Mouse (Mus musculus): ENCODE results near the gene Mok. TPM values are rescaled to one million over a fixed set of nuclear protein-coding genes. Genes with fewer than 3 reads are reported as not detected.

Mok gene
- polyA plus RNA-seq, 1 experiment from 2014 or later, result 6.2 TPM

DNA sequence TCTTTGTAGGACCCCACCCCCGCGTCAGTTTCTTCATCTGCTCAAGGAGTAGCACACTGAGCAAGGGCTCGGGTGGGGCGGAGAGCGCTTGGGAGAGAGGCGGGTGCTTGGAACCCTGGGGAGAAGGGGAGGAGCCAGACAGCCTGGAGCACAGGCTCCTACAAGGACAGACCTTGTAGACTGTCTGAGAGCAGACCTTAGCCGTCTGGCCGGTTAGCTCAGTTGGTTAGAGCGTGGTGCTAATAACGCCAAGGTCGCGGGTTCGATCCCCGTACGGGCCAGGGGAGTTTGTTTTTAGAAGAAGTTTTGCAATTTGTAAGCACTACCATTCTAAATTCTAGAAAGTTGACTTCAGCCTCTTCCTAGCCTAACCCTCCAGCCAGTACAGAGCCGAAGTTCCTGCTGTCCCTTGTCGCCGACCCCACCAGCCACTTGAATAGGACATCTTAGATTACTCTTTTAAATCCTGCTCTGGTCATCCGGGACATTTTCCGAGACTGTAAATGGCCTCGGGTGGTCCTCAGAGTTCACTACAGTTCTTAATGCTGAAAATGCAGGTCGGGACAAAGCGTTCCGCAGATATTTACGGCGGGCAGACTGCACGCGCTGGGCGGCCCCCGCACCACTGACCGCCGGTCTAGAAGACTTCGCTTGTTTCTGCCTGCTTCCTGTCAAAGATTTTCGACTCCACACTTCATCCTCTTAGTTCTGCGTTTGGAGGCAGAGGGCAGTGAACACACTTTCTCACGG lies 4.6 kb upstream of the Mok start:
- no peaks in the 10 kb centered on the region for H3K9me3 ChIP-seq (replicated peaks)
- peak overlapping the region; percentile 89 for H3K4me2 ChIP-seq
- H3K27ac ChIP-seq, result peak overlapping the region; percentile 89
- peak overlapping the region; percentile 54 for H3K9ac ChIP-seq
- under 1% methylated on average over 36 of the region's 36 CpGs for WGBS
- peak; percentile 94 for ATAC-seq (replicated peaks; ENCODE audit: low FRiP score)
- no peaks in the 10 kb centered on the region for H3K27me3 ChIP-seq
- H3K36me3 ChIP-seq, result no peaks in the 10 kb centered on the region
- H3K4me1 ChIP-seq, result peaks cover 18% of the 10 kb centered on the region
- H3K4me3 ChIP-seq (replicated peaks), result peak overlapping the region; percentile 59

GRCm38 (mm10) chr12:110844227-110845130 lies 3.7 kb upstream of the Mok start:
- H3K4me3 ChIP-seq (replicated peaks), result peak overlapping the region; percentile 59
- peak overlapping the region; percentile 89 for H3K27ac ChIP-seq
- peak overlapping the region; percentile 54 for H3K9ac ChIP-seq
- H3K36me3 ChIP-seq, result no peaks in the 10 kb centered on the region
- peak overlapping the region; percentile 89 for H3K4me2 ChIP-seq
- ATAC-seq (replicated peaks; ENCODE audit: low FRiP score), result peak; percentile 26
- H3K27me3 ChIP-seq, result no peaks in the 10 kb centered on the region
- H3K9me3 ChIP-seq (replicated peaks), result no peaks in the 10 kb centered on the region
- H3K4me1 ChIP-seq, result peaks cover 26% of the 10 kb centered on the region
- under 1% methylated on average over 42 of the region's 42 CpGs for WGBS

DNA sequence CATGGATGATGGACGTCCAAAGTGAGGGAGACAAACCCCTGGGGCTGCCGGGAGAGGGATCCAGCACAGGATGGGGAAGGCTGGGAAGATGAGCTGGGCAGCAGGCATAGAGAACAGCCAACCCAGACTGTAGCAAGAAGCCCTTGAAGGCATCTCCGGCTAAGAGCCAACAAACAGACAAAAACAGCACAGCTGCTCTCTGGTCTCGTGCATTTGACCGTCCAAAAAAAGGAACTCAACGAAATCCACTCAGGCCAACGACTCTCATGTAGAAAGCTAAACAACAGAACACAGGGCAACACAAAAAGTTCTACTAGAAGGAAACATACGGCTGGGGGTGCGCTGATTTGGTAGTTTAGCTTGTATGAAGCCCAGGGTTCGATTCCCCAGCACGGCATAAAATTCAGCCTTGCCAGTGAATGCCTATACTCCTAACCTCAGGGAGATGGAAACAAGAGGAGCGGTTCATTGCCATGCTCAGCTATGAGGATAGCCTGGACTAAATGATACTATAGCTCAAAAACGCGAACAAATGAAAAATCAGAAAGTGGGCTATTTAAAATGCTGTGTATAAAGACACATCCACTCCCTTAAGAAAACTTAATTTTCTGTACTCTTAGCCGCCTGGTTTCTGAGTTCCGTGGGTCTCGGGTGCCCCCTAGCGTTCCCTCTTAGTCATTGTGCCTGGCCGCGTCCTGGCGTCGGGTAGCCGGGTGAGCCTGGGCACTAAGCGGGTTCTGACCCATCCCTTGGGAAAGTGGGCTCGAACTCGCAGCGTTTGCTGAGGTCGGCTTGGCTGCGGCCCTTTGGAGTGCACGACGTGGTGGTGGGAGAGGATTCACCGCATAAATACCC lies 2.7 kb upstream of the Mok start:
- no peak overlapping the region for H3K27ac ChIP-seq
- whole genome bisulfite sequencing, result 19% methylated on average over 32 of the region's 32 CpGs
- ATAC-seq (replicated peaks; ENCODE audit: low FRiP score), result no peak; the same call in 1 of the 2 replicates

GRCm38 (mm10) chr12:110841731-110842493 lies 1.2 kb upstream of the Mok start:
- ATAC-seq (replicated peaks; ENCODE audit: low FRiP score), result no peak
- no peaks in the 10 kb centered on the region for H3K27me3 ChIP-seq
- H3K4me2 ChIP-seq, result no peak overlapping the region
- H3K4me1 ChIP-seq, result peaks cover 29% of the 10 kb centered on the region
- no peaks in the 10 kb centered on the region for H3K36me3 ChIP-seq
- H3K27ac ChIP-seq, result no peak overlapping the region
- no peak overlapping the region for H3K9ac ChIP-seq
- H3K4me3 ChIP-seq (replicated peaks), result 0 out of 2 replicates have a peak overlapping the region, but pooled peaks have one; percentile 92
- no peaks in the 10 kb centered on the region for H3K9me3 ChIP-seq (replicated peaks)
- WGBS, result 70% methylated on average over 5 of the region's 5 CpGs

More for the DNA sequence above, 2.7 kb upstream of the Mok start:
- H3K36me3 ChIP-seq, result no peaks in the 10 kb centered on the region
- peak overlapping the region; percentile 89 for H3K4me2 ChIP-seq
- H3K4me3 ChIP-seq (replicated peaks), result peak overlapping the region; percentile 59
- H3K9ac ChIP-seq, result peak overlapping the region; percentile 54
- H3K27me3 ChIP-seq, result no peaks in the 10 kb centered on the region
- H3K9me3 ChIP-seq (replicated peaks), result no peaks in the 10 kb centered on the region
- H3K4me1 ChIP-seq, result peaks cover 26% of the 10 kb centered on the region

DNA sequence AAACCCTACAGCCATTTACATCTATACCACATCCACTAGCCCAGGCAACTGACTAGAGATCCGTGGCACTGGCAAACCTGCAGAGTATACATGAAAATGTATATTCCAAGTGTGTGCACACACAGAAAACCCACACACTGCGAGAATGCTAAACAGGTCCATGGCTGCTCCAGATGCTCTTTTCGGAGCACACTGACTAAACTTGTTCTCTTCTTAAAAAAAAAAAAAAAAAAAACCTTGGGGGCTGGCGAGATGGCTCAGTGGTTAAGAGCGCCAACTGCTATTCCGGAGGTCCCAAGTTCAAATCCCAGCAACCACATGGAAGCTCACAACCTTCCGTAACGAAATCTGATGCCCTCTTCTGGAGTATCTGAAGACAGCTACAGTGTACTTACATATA lies 2.9 kb downstream of the Mok start:
- no peaks in the 10 kb centered on the region for H3K27me3 ChIP-seq
- no peaks in the 10 kb centered on the region for H3K36me3 ChIP-seq
- ATAC-seq (replicated peaks; ENCODE audit: low FRiP score), result no peak
- WGBS, result 93% methylated on average over 8 of the region's 8 CpGs
- H3K4me2 ChIP-seq, result no peak overlapping the region
- H3K9me3 ChIP-seq (replicated peaks), result no peaks in the 10 kb centered on the region
- no peak overlapping the region for H3K9ac ChIP-seq
- no peak overlapping the region for H3K4me3 ChIP-seq (replicated peaks)
- peak overlapping the region; percentile 78; the same call in 1 of the 2 replicates for H3K27ac ChIP-seq
- peaks cover 19% of the 10 kb centered on the region for H3K4me1 ChIP-seq

DNA sequence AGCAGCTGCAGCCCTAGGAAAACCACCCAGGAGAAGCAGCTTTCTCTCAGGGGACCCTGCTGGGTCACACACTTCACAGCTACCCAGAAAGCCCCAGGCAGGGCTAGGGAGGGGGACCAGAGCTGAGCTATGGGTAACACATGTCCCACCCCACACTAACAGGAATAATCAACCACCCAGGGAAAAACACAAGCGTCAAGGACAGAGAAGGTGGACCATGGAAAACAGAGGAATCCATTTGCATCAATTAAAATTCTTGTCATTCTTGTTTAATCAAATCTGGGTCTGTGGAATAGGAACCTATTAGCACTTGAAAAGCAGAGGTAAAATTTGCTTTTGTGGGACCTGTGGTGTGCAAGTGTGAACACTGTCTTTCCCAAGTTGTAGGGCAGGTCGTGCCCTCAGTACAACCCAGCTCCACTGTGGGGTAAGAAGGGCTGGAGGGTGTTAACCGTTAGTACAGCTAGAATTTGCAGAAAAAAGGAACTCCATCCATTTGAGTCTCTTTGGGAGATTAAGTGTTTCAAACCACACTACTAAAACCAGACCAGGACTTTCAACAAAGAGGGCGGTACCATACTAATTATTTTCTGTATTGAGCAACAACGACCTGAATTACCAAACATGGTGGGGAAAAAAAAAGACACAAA lies 3.4 kb downstream of the Mok start:
- H3K4me2 ChIP-seq, result peak overlapping the region; percentile 17; the same call in 1 of the 2 replicates
- H3K27me3 ChIP-seq, result no peaks in the 10 kb centered on the region
- H3K9me3 ChIP-seq (replicated peaks), result no peaks in the 10 kb centered on the region
- no peaks in the 10 kb centered on the region for H3K36me3 ChIP-seq
- 40% methylated on average over 5 of the region's 5 CpGs for WGBS
- peaks cover 19% of the 10 kb centered on the region for H3K4me1 ChIP-seq
- peak overlapping the region; percentile 78 for H3K27ac ChIP-seq
- no peak overlapping the region for H3K9ac ChIP-seq
- no peak overlapping the region for H3K4me3 ChIP-seq (replicated peaks)
- no peak; the same call in 1 of the 2 replicates for ATAC-seq (replicated peaks; ENCODE audit: low FRiP score)

GRCm38 (mm10) chr12:110836729-110837128 lies 4.0 kb downstream of the Mok start:
- Histone ChIP-seq H3K27me3 (no peaks in the 10 kb centered on the region), H3K4me1 (peaks cover 19% of the 10 kb centered on the region), H3K36me3 (no peaks in the 10 kb centered on the region), H3K9me3 (replicated peaks) (no peaks in the 10 kb centered on the region), H3K9ac (no peak overlapping the region), H3K4me2 (peak overlapping the region; percentile 17; the same call in 1 of the 2 replicates), H3K27ac (peak overlapping the region; percentile 78), H3K4me3 (replicated peaks) (no peak overlapping the region)
- ATAC-seq (replicated peaks; ENCODE audit: low FRiP score), result no peak; the same call in 1 of the 2 replicates
- WGBS, result 30% methylated on average over 6 of the region's 6 CpGs

DNA sequence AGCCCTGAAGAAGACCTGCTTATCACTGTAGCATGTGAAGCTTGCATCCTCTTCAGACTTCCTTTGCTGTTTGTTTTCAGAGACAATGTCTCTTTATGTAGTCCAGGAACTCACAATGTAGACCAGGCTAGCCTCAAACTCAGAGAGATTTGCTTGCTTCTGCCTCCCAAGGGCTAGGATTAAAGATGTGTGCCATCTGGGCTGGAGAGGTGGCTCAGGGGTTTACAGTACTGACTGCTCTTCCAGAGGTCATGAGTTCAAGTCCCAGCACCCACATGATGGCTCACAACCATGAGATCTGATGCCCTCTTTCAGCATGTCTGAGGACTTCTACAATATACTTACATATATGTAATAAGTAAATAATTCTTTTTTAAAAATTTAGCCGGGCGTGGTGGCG lies 5.6 kb downstream of the Mok start:
- no peak for ATAC-seq (replicated peaks; ENCODE audit: low FRiP score)
- Histone ChIP-seq H3K9ac (no peak overlapping the region), H3K36me3 (no peaks in the 10 kb centered on the region), H3K4me1 (peaks cover 13% of the 10 kb centered on the region), H3K4me2 (no peak overlapping the region), H3K4me3 (replicated peaks) (no peak overlapping the region), H3K9me3 (replicated peaks) (no peaks in the 10 kb centered on the region), H3K27ac (no peak overlapping the region), H3K27me3 (no peaks in the 10 kb centered on the region)
- WGBS, result 92% methylated on average over 3 of the region's 3 CpGs

DNA sequence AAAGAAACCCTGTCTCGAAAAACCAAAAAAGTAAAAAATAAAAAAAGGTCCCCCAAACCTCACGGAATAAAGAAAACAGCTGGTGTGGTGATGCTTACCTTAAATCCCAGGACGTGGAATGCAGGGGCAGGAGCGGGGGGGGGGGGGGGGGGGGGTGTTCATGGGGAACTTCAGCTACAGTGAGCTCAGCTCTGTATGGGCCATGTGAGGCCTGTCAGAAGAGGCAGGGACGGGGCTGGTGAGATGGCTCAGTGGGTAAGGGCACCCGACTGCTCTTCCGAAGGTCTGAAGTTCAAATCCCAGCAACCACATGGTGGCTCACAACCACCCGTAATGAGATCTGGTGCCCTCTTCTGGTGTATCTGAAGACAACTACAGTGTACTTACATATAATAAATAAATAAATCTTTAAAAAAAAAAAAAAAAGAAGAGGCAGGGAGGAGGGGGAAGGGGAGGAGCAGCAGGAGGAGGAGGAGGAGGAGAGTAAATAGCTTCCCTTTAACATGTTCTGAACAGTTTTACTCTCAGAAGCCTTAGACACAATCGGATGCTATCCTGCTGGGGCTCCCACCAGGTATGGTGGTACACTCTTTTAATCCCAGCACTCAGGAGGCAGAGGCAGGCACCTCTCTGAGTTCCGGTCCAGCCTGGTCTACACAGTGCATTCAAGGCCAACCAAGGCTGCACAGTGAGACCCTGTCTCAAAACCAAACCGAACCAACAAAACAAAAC lies 10.3 kb downstream of the Mok start:
- no peaks in the 10 kb centered on the region for H3K4me1 ChIP-seq
- 88% methylated on average over 10 of the region's 11 CpGs for WGBS
- no peaks in the 10 kb centered on the region for H3K27me3 ChIP-seq
- no peak overlapping the region for H3K27ac ChIP-seq
- ATAC-seq (replicated peaks; ENCODE audit: low FRiP score), result no peak
- H3K4me2 ChIP-seq, result no peak overlapping the region
- H3K4me3 ChIP-seq (replicated peaks), result no peak overlapping the region
- H3K9ac ChIP-seq, result no peak overlapping the region
- no peaks in the 10 kb centered on the region for H3K36me3 ChIP-seq
- H3K9me3 ChIP-seq (replicated peaks), result no peaks in the 10 kb centered on the region

DNA sequence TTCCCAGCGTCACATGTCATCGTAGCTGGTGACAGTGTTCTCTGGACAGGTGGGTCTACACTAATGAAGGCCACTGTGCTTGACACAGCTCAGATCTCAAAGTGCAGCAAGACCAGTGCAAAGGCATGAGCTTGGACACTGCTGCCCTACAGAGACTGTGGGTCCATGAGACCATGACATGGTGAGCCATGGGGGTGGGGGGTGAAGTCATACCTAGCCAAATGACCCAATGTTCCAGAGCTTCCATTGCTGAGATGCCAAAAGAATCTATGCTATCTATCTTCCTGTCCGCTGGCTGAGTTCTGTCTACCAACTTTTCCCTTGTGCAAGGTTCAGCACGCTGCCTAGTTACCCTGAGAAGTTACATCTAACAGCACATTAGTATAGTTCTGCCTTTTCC lies 11.8 kb downstream of the Mok start:
- 92% methylated on average over 4 of the region's 4 CpGs for WGBS
- no peaks in the 10 kb centered on the region for H3K36me3 ChIP-seq
- no peak for ATAC-seq (replicated peaks; ENCODE audit: low FRiP score)

More for the DNA sequence above, 11.8 kb downstream of the Mok start:
- Histone ChIP-seq H3K9ac (no peak overlapping the region), H3K27me3 (no peaks in the 10 kb centered on the region), H3K27ac (no peak overlapping the region), H3K4me2 (no peak overlapping the region), H3K9me3 (replicated peaks) (no peaks in the 10 kb centered on the region), H3K4me3 (replicated peaks) (no peak overlapping the region), H3K4me1 (no peaks in the 10 kb centered on the region)

All from kidney, embryonic 15.5 days (tissue).